Mouse (Mus musculus): ENCODE data around the gene Flt3l.
"Not testable (repeated sequence)": the region's sequence is repeated elsewhere in the genome, so short reads cannot be mapped to it uniquely, and the experiment has no call there.

Flt3l gene

DNA sequence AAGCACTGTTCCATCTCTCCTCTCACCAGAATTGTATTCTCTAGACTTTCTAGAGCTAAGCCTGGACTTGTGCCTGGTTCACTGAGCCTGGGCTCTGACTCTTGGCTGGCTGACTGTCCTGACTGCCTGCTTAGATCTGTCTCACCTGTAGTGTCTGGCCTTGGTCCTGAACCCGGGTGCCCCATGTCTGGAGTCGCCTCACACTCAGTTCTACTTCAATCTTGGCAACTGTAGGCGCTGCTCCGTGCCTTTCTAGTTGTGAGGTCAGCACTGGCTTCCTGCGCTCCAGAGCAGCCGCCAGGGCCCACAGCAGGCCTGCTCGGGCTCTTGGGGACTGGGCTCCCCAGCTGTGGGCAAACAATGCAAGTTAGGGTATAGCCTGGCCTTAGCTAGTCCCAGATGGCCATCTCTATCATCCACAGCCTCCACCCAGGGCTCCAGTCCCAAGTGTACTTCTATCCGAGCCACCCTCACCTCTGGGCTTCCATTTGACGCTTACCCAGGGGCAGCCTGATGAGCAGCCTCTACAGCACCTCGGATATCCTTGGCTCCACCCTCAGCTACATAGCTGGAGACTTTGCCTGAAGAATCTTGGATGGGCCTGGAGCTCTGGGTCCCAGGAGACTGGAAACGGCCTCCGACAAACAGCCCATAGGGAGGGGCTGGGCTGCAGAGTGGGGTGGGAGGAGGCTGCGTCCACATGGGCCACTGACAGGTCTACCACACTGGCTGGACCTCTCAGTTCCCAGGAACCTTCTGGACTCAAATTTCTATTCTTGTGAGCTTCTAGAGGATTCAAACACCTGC lies 8.3 kb upstream of the Flt3l start:
- no peak for DNase-seq (ENCODE audit: low read depth, low spot score)

DNA sequence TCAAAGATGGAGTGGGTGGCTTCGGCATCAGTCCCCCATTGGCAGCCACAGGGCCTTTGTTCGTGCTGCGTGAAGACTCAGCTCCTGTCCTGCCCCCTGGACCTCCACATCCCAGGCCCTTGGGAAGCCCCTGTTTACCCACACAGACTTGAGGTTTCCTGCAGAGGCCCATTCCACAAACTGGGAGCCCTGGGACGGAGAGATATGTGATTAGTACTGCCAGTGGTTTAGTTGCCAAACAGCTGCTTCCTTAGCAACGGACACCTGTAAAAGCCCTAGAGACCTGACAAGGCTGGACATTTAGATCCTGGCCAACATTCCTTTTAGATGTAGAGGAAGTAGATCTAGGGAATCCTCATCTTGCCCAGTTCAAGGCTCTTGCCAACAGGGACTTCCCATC lies 5.7 kb upstream of the Flt3l start:
- no peak for DNase-seq (ENCODE audit: low read depth, low spot score)

DNA sequence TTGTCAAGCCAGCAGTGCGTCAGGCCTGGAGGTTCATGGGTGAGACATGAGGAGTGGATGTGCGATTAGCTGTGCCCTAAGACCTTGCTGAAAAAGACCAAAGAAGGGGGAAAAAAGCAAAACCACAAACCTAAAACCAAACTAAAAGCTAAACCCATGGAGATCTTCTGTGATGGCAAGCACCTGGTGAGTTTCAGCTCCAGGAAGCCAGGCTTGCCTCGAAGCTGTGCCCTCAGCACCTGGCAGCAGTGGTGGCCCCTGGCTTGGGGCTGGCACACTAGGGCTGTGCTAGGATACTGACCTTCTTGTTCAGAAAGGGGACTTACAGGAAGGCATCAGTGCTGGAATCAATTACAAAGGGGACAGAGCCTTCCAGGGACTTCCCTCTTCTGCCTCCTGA lies 5.1 kb upstream of the Flt3l start:
- no peak for DNase-seq (ENCODE audit: low read depth, low spot score)

DNA sequence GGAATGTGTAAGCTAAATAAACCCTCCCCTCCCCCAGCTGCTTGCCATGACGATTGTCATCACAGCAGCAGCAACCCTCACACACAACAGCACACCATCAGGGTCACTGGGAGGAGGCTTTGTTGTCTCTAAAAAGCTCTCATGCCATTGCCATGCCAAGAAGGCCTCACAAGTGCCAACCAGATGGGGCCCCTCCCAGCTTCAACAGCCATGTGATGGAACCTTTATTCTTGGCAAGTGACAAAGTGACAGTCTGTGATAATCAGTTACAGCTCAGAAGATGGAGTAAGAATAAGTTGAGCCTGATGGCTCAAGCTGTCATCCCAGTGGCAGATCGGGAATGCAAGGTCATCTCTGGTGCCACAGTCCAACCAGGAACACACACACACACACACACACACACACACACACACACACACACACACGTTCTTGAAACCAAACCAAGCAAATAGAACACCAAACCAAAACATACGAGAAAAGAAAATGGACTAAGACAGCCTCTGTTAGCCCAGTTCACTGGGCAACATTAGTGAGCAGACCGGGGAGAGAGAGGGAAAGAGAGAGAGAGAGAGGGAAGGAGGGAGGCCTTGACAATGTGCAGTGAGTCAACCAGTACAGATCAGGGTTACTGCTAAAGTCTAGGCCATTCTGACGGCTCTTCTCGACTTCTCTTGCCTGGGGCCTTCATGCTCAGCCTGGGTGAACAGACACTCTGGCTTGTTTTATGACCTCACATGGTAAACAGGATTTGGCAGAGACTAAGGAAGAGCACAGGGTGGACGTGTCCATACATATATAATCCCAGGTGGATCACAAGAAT lies 3.9 kb upstream of the Flt3l start:
- DNase-seq (ENCODE audit: low read depth, low spot score): no peak

DNA sequence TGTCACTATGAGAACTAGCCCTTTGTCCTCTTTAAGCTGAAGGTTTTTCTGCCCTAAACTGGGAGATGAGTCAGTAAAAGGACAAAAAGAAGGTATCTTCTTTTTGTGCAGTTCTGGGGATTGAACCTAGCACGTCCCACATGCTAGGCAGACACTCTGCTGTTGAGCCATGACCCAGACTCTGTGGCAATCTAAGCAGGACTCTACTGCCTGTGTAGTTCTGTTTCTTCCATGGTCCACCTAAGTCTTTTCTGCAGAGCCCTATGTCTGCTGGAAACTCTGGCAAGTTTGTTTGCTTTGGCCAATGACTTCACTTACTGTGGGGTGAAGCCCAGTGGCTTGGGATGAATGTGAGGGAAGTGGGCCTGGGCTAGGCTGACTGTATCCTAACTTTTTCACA lies 2.2 kb upstream of the Flt3l start:
- no peak for DNase-seq (ENCODE audit: low read depth, low spot score)

DNA sequence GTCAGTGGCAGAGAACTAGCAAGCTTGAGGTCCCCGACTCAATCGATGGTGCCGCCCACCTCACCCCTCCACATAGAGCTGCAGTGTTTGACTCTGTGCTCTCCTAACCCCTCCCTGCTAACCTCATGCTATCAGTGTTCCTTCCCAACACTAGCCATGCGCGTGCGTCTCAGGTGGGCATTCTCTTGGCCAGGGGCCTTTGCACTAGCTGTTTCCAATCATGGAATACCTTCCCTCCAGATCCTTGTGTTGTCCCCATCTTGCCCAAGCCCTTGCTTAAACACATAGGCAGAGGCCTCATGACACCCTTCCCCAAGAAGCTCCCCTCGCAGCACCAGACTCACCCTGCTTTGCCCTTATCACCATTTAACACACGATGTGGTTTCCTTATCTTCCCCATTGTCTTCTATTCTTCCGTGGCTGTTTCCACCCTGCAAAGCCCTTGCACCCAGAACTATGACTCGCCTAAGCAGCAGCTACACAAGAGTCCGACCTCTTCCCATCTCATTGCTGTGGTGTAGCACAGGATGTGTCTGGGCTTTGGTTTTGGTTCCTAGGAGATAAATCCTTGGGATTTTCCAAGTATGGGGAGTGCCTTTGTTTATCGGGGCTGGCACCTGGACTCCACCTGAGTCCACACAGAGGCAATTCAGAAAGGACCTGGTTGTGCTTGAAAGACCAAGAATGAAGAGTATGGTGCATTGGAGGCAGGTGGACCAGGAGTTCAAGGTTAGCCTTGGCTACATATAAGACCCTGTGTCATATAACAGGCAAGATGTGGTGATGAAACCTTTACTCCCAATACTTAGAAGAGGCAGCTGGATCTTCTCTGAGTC lies 1.2 kb upstream of the Flt3l start:
- no peak for DNase-seq (ENCODE audit: low read depth, low spot score)

DNA sequence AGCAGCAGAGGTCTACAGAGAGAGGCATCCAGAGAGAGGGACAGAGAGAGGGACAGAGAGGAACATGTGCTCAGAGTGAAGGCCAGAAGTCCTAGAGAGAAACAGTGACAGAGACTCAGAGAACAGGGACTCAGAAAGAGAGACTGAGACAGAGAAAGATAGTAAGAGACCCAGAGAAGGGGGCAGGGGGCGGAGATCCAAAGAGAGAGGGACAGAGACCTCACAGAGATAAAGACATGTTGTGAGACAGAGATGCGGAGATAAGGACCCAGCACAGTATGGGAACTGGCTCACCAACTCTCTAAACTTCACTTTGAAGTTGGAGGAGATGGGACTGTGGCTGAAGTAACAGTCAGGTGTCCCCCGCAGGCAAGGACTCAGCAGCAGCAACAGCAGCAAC lies 862 bp downstream of the Flt3l start:
- DNase-seq (ENCODE audit: low read depth, low spot score): no peak

DNA sequence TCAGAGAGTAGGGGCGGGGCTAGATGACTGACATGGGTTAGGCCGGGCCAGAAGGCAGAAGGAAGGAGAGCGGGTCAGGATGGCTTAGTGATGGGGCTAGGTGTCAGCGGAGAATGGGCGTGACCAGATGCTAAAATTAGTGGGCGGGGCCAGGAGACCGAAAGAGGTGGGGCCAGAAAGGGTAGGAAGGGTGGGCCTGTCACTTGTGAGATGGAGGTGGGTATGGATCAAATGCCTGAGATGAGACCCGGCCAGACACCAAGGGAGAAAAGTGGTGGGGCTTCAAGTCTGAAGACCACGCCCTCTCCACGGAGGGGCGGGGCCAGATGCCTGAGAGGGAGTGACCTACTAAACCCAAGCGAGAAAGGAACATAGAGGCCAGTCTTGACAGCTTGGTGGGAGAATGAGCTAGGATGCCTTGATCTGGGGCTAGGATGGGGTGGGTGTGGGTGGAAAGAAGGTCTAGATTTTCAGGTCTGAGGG lies 1.6 kb downstream of the Flt3l start:
- DNase-seq (ENCODE audit: low read depth, low spot score): no peak

DNA sequence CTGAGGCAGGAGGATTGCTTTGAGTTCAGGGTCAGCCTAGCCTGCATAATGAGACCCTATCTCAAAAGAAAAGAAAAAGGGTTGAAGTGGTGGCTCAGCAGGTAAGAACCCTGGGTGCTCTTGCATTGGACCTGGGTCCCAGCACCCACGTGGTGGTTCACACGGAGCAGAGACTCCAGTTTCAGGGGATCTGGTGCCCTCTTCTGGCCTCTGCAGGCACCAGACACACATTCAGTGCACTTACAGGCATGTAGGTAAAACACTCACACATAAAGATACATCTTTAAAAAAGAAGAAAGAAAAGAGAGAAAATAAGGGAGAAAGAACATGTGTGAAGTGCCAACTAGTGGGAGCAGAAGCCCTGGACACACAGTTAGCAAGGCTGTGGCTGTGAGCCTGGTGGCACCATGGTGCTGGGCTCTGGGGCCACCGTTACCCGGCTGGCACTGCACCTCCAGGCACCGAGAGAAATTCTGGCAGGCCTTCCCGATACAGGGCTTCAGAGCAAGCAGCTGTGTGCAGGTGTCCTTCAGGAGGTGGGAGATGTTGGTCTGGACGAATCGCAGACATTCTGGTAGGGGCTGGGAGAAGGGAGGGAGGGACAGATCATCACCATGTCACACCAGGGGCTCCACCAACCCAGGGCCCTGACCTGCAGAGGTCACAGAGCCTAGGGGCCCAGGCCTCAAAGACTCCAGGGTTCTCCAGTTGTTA lies 2.6 kb downstream of the Flt3l start:
- no peak for DNase-seq (ENCODE audit: low read depth, low spot score)

DNA sequence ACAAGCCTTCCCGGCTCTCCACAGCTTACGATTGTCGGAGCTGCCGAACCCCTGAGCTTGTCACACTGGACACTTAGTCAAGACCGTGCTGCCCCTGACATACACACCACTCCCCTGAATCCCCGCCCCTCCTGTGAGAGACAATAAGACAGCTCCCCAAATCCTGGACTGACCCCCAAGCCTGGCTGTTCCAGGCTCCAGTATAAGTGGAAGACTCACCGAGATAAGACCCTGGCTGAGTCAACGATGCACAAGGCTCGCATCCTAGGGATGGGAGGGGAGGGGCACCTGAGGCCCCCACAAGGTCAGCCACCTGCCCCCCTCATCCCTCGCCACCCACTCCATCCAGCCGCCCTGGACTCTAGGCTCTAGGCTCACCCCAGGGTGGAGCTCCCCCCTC lies 4.4 kb downstream of the Flt3l start:
- no peak for DNase-seq (ENCODE audit: low read depth, low spot score)

DNA sequence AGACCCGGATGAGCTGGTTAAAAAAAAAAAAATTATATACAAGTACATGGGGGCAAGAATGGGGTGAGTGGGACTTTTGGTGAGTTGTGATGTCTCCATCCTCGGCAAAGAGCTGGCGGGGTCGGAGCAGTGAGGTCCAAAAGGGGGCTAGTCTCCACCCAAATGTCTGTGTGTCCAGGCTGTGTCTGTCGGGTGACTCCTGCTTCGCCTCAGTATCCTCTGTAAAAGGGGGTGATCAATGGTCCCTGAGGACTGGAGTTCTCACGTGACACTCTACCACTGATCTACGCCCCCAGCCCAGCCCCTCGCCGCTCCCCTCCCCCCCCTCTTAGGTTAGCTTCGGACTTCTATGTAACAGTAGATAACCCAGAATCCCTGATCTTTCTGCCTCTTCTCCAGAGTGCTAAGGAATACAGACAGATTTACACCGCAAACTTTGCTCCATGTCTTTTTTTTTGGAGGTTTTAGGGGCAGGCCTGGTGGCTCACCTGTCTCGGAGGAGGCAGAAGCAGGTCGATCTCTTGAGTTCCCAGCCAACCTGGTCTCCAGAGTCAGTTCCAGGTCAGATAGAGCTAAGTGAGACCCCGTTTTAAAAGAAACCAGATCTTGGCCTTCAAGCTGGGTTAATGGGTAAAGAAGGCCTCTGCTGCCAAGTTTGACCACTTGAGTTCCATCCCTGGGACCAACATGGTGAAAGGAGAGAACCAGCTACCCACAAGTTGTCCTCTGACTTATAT lies 6.3 kb downstream of the Flt3l start:
- no peak for DNase-seq (ENCODE audit: low read depth, low spot score)

DNA sequence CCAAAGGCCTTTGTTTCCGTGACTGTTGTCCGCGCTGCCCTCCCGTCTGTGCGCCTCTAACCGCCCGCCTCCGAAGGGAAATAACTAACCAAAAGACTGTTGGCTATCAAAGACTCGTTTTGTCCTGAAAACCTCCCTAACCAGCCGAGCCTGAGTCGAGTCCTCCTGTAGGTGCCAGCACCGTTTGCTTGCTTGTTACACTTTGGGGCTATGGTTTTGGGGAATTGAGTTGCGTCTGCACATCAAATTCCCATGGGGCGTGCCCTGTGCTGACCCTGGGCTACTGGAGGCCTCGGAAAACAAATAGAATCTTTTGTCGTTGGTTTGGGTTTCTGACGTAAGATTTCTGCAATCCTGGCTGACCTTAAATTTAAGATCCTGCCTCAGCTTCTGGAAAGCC lies 6.9 kb downstream of the Flt3l start:
- no peak for DNase-seq (ENCODE audit: low read depth, low spot score)

DNA sequence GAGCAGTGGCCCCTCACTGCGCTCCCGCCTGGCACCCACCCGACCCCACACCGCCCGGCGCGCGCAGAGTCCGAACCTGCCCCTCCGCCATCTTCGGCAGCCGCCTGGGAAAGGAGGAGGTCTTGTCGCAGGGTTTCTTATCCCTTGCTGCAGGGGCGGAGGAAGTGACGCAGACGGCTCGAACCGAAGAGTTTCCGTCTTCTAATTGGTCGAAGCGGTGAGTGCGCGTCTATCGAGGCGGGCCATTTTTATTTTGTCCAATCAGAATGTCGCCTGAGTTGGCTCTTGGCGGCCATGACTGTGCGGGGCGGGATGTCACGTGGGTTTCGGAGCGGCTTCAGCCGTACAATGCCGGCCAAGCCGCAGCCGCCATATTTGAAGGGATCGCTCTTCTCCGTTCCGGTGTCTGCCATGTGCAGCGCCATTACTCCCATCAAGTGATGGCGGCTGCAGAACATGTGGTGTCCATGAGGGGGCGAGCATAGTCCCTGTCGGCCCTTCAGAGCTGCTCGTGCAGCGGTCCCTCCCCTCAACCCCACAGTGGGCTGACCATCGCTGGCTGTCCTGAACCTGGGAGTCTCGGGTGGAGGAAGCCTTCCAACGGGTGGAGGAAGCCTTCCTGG lies 7.5 kb downstream of the Flt3l start, which contains the start of gene Rpl13a:
Rpl13a (minus strand) TSS at position 138 of the 623 bp plus-strand sequence.
- DNase-seq (ENCODE audit: low read depth, low spot score): peak; percentile 99

DNA sequence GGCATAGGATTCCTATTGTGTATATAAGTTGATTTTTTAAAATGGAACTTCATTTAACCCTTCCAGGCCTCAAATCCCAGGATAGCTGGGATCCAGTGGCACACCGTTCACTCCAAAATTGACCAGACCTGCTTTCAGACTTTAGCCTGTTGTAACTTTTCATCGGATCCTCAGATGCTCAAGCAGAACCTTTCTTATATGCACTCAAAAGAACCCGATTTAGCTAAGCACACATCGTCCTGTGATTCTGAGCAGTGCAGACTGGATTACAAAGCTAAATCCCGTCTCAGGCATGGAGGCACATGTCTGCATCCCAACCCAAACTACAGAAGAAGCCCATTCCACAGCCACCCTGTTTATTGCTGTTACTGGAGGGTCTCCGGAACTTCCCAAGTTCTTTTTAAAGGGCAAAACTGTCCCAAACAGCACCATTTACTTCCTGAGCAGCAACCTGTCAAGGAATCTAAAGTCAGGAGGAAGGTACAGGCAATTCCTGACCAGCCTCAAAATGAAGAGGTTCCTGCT lies 8.5 kb downstream of the Flt3l start:
- no peak for DNase-seq (ENCODE audit: low read depth, low spot score)

DNA sequence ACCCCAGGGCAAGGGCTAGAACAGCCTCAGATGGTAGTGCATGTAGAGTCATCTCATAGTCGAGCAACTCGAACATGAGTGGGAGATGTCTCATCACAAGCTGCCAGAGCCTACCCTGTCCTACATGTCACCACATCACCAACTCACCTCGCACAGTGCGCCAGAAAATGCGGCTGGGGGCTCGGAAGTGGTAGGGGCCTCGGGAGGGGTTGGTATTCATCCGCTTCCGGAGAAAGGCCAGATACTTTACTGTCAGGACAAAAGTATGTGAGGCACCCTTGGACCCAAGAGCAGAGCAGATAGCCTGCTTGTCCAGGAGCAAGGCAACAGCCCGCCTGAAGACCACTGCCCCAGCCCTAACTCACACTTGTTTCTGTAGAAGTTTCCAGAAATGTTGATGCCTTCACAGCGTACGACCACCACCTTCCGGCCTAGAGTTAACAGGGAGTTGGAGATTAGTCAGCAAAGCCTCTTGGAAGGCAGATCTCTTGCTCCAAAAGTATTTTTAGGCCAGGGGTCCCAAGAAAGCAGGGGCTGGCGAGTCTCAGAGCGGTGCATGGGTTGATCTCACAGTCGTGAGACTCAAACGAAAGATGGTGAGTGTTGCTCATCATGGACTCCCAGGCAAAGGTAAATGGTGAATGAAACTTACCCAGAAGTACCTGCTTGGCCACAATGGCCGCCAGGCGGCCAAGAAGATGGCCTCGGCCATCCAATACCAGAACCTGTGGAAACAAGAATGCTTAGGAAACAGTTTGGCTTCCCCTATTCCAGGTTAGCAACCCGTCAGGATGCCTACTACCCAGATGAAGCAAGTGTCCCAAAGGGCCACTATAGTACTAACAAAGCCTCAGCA lies 9.2 kb downstream of the Flt3l start:
- no peak for DNase-seq (ENCODE audit: low read depth, low spot score)

DNA sequence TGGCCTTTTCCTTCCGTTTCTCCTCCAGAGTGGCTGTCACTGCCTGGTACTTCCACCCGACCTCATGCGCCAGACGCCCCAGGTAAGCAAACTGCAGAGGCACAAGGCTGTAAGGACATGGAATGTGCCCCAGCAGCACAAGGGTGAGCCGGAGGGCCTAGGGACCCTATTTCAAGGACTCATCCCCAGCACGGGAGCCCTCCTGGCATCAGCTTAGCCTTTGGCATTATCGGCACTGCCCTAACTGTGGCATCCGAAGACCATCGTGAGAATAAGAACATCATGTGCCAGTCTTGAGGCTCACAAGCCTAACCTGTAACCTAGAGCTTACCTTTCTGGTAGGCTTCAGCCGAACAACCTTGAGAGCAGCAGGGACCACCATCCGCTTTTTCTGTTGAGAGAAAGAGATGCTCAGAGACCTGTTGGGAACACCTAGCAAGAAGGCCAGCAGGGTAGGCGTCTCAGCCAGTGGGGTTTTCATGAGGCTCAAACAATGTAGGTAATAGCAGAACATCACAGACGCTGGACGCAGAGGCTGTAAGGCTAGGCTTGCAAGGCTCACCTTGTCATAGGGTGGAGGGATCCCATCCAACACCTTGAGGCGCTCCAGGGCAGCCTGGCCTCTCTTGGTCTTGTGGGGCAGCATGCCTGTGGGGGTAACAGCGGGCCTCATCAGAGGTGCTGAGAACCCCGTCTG lies 9.9 kb downstream of the Flt3l start:
- no peak for DNase-seq (ENCODE audit: low read depth, low spot score)

DNA sequence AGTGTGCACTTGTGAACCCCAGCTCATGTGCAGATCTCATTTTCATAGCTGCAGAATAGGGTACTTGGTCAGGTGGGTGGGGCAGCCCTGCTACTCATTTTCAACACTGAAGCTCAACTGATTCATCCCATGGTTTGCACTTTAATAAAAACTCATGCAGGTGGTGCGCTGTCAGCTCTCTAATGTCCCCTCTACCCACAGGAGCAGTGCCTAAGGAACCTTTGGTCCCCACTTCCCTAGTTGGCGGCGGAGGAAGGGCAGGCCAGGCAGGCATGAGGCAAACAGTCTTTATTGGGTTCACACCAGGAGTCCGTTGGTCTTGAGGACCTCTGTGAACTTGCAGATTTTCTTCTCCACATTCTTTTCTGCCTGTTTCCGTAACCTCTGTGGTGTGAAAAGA lies 10.6 kb downstream of the Flt3l start:
- DNase-seq (ENCODE audit: low read depth, low spot score): not testable (repeated sequence)

DNA sequence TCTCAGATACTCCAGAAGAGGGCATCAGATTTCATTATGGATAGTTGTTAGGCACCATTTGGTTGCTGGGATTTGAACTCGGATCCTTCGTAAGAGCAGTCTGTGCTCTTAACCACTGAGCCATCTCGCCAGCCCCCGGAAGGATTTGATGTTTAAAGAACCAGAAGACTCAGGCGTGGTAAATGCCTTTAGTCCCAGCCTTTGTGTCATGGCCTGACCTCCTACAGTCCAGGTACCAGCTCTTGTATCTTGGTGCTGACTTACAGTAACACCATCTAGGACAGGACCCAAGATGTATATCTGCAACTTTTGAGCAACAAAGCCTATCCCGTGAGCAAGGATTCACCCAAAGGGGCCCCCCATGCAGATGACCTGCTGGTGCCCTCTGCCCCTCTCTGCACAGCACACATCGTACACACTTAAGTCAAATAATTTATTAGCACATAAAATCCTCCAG lies 11.1 kb downstream of the Flt3l start:
- no peak for DNase-seq (ENCODE audit: low read depth, low spot score)

Data from brain, embryonic 18.5 days (tissue).